Mouse (Mus musculus) forebrain, embryonic 12.5 days (tissue): ENCODE results near the gene Omt2b. TPM values are rescaled to one million over a fixed set of nuclear protein-coding genes. Genes with fewer than 3 reads are reported as not detected.
"Not testable (repeated sequence)": the region's sequence is repeated elsewhere in the genome, so short reads cannot be mapped to it uniquely, and the experiment has no call there.

ENCODE experiments used
- ATAC-seq: fragments of 200-750 bp; cut with Nextera tagmentation; 2 replicates; pipeline ENCODE4 v1.8.0; 2017; ENCODE audit warnings: moderate TSS enrichment; ENCODE audit not compliant: low FRiP score
- H3K27ac ChIP-seq: fragments of 300-500 bp; sonication (generic); 2 replicates; pipeline ENCODE4 v1.5.1; 2016; ENCODE audit warnings: mild to moderate bottlenecking
- H3K27me3 ChIP-seq: fragments of 300-500 bp; sonication (generic); 2 replicates; pipeline ENCODE4 v1.6.1; 2016; ENCODE audit warnings: mild to moderate bottlenecking
- H3K36me3 ChIP-seq: fragments of 300-500 bp; sonication (generic); replicated peaks from 2 replicates; pipeline ENCODE4 v1.6.1; 2016; ENCODE audit warnings: mild to moderate bottlenecking
- H3K4me1 ChIP-seq: fragments of 300-500 bp; sonication (generic); 2 replicates; pipeline ENCODE4 v1.6.1; 2016
- H3K4me2 ChIP-seq: fragments of 300-500 bp; sonication (generic); 2 replicates; pipeline ENCODE4 v1.6.1; 2016; ENCODE audit warnings: mild to moderate bottlenecking, moderate library complexity
- H3K4me3 ChIP-seq: fragments of 300-500 bp; sonication (generic); replicated peaks from 2 replicates; pipeline ENCODE4 v1.5.1; 2016; ENCODE audit warnings: mild to moderate bottlenecking
- H3K9ac ChIP-seq: fragments of 300-500 bp; sonication (generic); 2 replicates; pipeline ENCODE4 v1.6.1; 2016; ENCODE audit warnings: mild to moderate bottlenecking
- H3K9me3 ChIP-seq: fragments of 300-500 bp; sonication (generic); 2 replicates; pipeline ENCODE4 v1.6.1; 2016
- WGBS: fragments of 180-500 bp; shearing (Covaris S2); methylation state at CpG from one replicate; pipeline ENCODE4 v1.1.7; 2016; 5-methylcytosine and 5-hydroxymethylcytosine counted together
- polyA plus RNA-seq: library from polyadenylated mRNA; unstranded; fragments of >200 nt; fragmentation: Nextera tagmentation; extraction: Ambion mirVana; gene quantifications from 2 replicates; pipeline ENCODE4 v1.2.1, GENCODE M21; 2016

The Omt2b gene
- polyA plus RNA-seq, 1 experiment from 2014 or later = not detected

GRCm38 (mm10) chr9:78358053-78358452 lies 30.7 kb downstream of the Omt2b start:
- no peak overlapping the region for H3K4me3 ChIP-seq
- WGBS = 12% methylated on average over 9 of the region's 9 CpGs
- H3K4me1 ChIP-seq = no peaks in the 10 kb centered on the region
- H3K36me3 ChIP-seq = no peaks in the 10 kb centered on the region
- H3K9ac ChIP-seq = no peak overlapping the region
- no peaks in the 10 kb centered on the region for H3K27me3 ChIP-seq
- no peak overlapping the region for H3K27ac ChIP-seq
- peak; percentile 64; the same call in 1 of the 2 replicates for ATAC-seq
- H3K9me3 ChIP-seq = no peaks in the 10 kb centered on the region
- H3K4me2 ChIP-seq = no peak overlapping the region

GRCm38 (mm10) chr9:78359750-78360483 lies 32.5 kb downstream of the Omt2b start:
- no peak overlapping the region for H3K9ac ChIP-seq
- H3K36me3 ChIP-seq = no peaks in the 10 kb centered on the region
- no peaks in the 10 kb centered on the region for H3K27me3 ChIP-seq
- no peaks in the 10 kb centered on the region for H3K9me3 ChIP-seq
- no peaks in the 10 kb centered on the region for H3K4me1 ChIP-seq
- WGBS = 79% methylated on average over 6 of the region's 6 CpGs
- ATAC-seq = no peak
- H3K27ac ChIP-seq = no peak overlapping the region
- no peak overlapping the region for H3K4me3 ChIP-seq
- H3K4me2 ChIP-seq = no peak overlapping the region

GRCm38 (mm10) chr9:78360484-78360872 lies 33.1 kb downstream of the Omt2b start:
- Histone ChIP-seq H3K4me2 (no peak overlapping the region), H3K4me1 (no peaks in the 10 kb centered on the region), H3K36me3 (no peaks in the 10 kb centered on the region), H3K9ac (no peak overlapping the region), H3K27ac (no peak overlapping the region), H3K4me3 (no peak overlapping the region), H3K9me3 (no peaks in the 10 kb centered on the region), H3K27me3 (no peaks in the 10 kb centered on the region)
- WGBS = 47% methylated on average over 2 of the region's 2 CpGs
- ATAC-seq = no peak

- no peak overlapping the region for H3K27ac ChIP-seq
- H3K4me3 ChIP-seq = no peak overlapping the region
- WGBS = 78% methylated on average over 6 of the region's 6 CpGs
- no peak overlapping the region for H3K4me2 ChIP-seq
- no peaks in the 10 kb centered on the region for H3K36me3 ChIP-seq
- H3K9me3 ChIP-seq = no peaks in the 10 kb centered on the region
- H3K9ac ChIP-seq = no peak overlapping the region
- no peaks in the 10 kb centered on the region for H3K4me1 ChIP-seq
- no peaks in the 10 kb centered on the region for H3K27me3 ChIP-seq
- ATAC-seq = no peak
Observed at GRCm38 (mm10) chr9:78363374-78363773, 36.0 kb downstream of the Omt2b start.

GRCm38 (mm10) chr9:78364701-78365100 lies 37.3 kb downstream of the Omt2b start:
- no peaks in the 10 kb centered on the region for H3K27me3 ChIP-seq
- no peak for ATAC-seq
- H3K4me1 ChIP-seq = no peaks in the 10 kb centered on the region
- H3K27ac ChIP-seq = no peak overlapping the region
- no peak overlapping the region for H3K4me3 ChIP-seq
- H3K36me3 ChIP-seq = no peaks in the 10 kb centered on the region
- no peaks in the 10 kb centered on the region for H3K9me3 ChIP-seq
- no peak overlapping the region for H3K4me2 ChIP-seq
- WGBS = 93% methylated on average over 6 of the region's 6 CpGs
- H3K9ac ChIP-seq = no peak overlapping the region

GRCm38 (mm10) chr9:78365850-78366544 lies 38.6 kb downstream of the Omt2b start:
- H3K4me3 ChIP-seq = no peak overlapping the region
- H3K4me2 ChIP-seq = no peak overlapping the region
- no peak overlapping the region for H3K9ac ChIP-seq
- no peaks in the 10 kb centered on the region for H3K4me1 ChIP-seq
- no peak overlapping the region for H3K27ac ChIP-seq
- 53% methylated on average over 13 of the region's 13 CpGs for WGBS
- ATAC-seq = no peak
- H3K9me3 ChIP-seq = no peaks in the 10 kb centered on the region
- no peaks in the 10 kb centered on the region for H3K27me3 ChIP-seq
- no peaks in the 10 kb centered on the region for H3K36me3 ChIP-seq

- not testable (repeated sequence) for H3K4me2 ChIP-seq, H3K4me3 ChIP-seq, H3K4me1 ChIP-seq, H3K27ac ChIP-seq, H3K9me3 ChIP-seq, H3K36me3 ChIP-seq, ATAC-seq, H3K9ac ChIP-seq, H3K27me3 ChIP-seq
- WGBS = 93% methylated on average over 16 of the region's 16 CpGs
Observed at GRCm38 (mm10) chr9:78367959-78368358, 40.6 kb downstream of the Omt2b start, which contains the start of gene Dppa5a. Gene Dppa5a, minus strand, starts transcription at chr9:78368177.

GRCm38 (mm10) chr9:78368671-78369293 lies 41.4 kb downstream of the Omt2b start:
- H3K4me1 ChIP-seq = no peaks in the 10 kb centered on the region
- no peak overlapping the region for H3K4me3 ChIP-seq
- no peaks in the 10 kb centered on the region for H3K36me3 ChIP-seq
- no peak overlapping the region for H3K9ac ChIP-seq
- H3K27me3 ChIP-seq = no peaks in the 10 kb centered on the region
- no peaks in the 10 kb centered on the region for H3K9me3 ChIP-seq
- ATAC-seq = no peak
- H3K27ac ChIP-seq = no peak overlapping the region
- H3K4me2 ChIP-seq = no peak overlapping the region
- 80% methylated on average over 3 of the region's 3 CpGs for WGBS

- no peak overlapping the region for H3K9ac ChIP-seq
- WGBS = 95% methylated on average over 2 of the region's 2 CpGs
- H3K4me3 ChIP-seq = no peak overlapping the region
- no peaks in the 10 kb centered on the region for H3K9me3 ChIP-seq
- no peak overlapping the region for H3K27ac ChIP-seq
- H3K36me3 ChIP-seq = no peaks in the 10 kb centered on the region
- no peaks in the 10 kb centered on the region for H3K4me1 ChIP-seq
- ATAC-seq = no peak
- no peak overlapping the region for H3K4me2 ChIP-seq
- no peaks in the 10 kb centered on the region for H3K27me3 ChIP-seq
Observed at GRCm38 (mm10) chr9:78369349-78369748, 42.0 kb downstream of the Omt2b start.

- Histone ChIP-seq H3K27me3 (no peaks in the 10 kb centered on the region), H3K36me3 (no peaks in the 10 kb centered on the region), H3K27ac (no peak overlapping the region), H3K9me3 (no peaks in the 10 kb centered on the region), H3K9ac (no peak overlapping the region), H3K4me3 (no peak overlapping the region), H3K4me2 (no peak overlapping the region), H3K4me1 (no peaks in the 10 kb centered on the region)
- no peak for ATAC-seq
- 94% methylated on average over 7 of the region's 7 CpGs for WGBS
Observed at GRCm38 (mm10) chr9:78369786-78370185, 42.4 kb downstream of the Omt2b start.

GRCm38 (mm10) chr9:78371441-78371840 lies 44.1 kb downstream of the Omt2b start:
- Histone ChIP-seq H3K27me3 (no peaks in the 10 kb centered on the region), H3K9me3 (no peaks in the 10 kb centered on the region), H3K27ac (no peak overlapping the region), H3K4me1 (no peaks in the 10 kb centered on the region), H3K9ac (no peak overlapping the region), H3K4me2 (no peak overlapping the region), H3K4me3 (no peak overlapping the region), H3K36me3 (no peaks in the 10 kb centered on the region)
- ATAC-seq = no peak
- 94% methylated on average over 3 of the region's 3 CpGs for WGBS

- 84% methylated on average over 10 of the region's 10 CpGs for WGBS
- Histone ChIP-seq H3K27ac (no peak overlapping the region), H3K27me3 (peaks cover 6% of the 10 kb centered on the region; the same call in 1 of the 2 replicates), H3K36me3 (no peaks in the 10 kb centered on the region), H3K9ac (no peak overlapping the region), H3K4me3 (no peak overlapping the region), H3K4me2 (no peak overlapping the region), H3K4me1 (peaks cover 5% of the 10 kb centered on the region), H3K9me3 (no peaks in the 10 kb centered on the region)
- ATAC-seq = no peak
Observed at GRCm38 (mm10) chr9:78372827-78373504, 45.6 kb downstream of the Omt2b start.
